Mouse (Mus musculus): ENCODE results near the gene Tmem131l.

Gene Tmem131l

DNA sequence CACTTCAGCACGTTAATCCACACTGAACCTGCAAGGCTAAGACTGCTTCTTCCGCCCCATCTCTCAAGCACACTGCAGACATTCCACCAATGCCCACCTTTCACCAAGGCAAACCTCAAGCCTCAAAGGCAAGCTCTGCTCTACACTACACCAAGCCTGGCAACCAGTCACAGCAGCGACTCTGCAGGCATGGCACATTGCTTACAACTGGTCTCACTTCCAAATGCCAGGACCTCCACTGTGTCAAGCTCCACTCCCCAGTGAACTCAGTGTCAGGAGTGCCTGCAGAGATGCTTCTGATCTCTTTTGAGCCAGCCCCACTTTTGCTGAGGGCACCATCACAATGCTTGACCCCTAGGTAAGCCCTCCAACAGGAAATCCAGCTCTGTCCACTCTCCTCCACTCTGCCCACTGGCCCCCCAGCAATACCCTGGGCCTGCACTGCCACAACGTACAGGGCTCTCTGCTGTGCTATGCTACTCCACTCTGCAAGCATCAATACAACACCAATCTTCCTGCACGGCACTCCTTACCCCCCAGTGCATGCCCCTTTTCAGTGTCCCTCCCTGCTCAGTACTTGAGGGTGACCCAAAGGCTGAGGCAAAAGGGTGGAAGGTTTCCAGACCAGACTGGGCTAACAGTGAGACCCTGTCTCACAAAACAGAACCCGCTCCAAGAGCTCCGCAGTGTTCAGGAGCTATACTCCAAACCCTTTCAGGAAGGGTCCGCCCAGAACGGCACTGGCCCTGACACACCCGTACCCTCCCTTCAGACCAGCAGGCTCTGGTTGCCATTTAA lies 6.8 kb downstream of the Tmem131l start:
- no peak for TF ChIP-seq GATA4 (IDR thresholded peaks at IDR 0.05; ENCODE audit: insufficient replicate concordance, low read length)

DNA sequence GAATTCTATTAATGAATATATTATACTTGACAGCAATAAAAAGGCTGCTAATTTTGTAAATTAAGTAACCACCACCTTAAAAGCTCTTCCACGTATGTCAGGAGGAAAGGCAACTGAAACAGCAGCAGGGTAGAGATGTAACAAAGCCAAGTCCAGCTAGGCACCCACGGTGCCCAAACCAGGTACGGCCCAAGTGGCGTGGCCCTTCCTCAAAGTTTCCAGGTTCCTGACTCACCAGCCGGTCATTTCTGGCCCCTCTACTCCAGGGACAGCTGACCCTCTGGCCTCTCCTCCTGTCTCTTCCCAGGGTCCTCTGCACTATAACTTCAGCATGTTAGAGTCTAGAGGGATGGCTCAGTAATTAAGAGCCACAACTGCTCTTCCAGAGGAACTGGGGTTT lies 7.6 kb downstream of the Tmem131l start:
- TF ChIP-seq GATA4 (IDR thresholded peaks at IDR 0.05; ENCODE audit: insufficient replicate concordance, low read length), result no peak

DNA sequence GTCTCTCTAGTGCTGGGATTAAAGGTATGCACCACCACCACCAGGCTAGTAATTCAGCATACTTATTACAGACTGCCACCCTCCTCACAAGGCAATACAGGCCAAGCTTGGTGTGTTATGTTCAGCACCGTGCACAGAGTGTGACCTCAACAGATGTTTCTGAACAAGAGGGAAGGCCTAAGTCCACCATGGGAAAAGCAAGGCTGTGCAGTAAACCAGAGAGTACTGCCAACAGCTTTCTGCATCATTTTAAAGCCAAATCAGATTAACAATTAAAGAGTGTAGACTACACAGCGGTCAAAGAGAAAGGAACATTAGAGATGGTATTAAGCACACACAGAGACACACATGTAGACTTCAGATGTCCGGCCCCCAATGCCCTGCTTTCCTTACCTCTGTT lies 8.8 kb downstream of the Tmem131l start:
- TF ChIP-seq GATA4 (IDR thresholded peaks at IDR 0.05; ENCODE audit: insufficient replicate concordance, low read length), result peak; percentile 42; the same call in 1 of the 2 replicates

DNA sequence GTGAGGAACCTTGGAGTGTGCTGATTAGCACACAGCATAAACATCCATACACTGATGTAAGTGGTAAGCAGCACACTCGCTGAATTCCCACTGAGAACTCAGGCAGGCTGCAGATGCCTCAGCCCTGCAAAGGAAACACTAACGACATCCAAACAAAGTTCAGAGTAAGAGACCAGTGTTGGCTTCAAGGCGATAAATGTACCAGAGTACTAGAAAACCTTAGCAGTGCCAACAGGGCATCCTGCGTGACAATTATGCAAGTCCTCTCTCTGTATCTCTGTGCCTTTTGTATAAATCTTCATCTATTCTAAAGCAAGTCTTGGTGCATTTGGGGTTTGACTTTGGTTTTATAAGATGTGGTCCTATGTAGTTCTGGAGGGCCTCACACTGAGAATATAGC lies 11.0 kb downstream of the Tmem131l start:
- no peak for TF ChIP-seq GATA4 (IDR thresholded peaks at IDR 0.05; ENCODE audit: insufficient replicate concordance, low read length)

DNA sequence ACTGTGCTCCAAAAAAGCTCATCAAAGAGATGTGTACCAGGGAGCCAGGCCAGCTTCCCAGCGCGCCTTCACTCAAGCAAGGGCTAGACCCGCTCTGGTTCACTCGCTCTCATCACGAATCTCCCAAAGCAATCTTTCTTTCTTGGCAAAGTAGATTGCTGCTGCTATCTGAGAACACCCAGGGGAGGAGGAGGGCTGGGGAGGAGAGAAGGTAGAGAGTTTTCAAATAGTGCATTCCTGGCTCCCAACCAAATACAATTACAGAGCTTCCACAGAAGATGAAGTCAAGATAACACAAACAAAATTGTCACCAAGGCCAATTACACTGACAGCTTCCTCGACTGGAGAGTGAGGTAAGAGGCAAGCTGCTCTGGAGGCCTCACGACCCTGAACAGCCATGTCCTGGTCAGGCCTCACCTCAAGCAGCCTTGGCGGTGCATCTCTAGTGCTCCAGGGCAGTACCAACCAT lies 12.2 kb downstream of the Tmem131l start:
- TF ChIP-seq GATA4 (IDR thresholded peaks at IDR 0.05; ENCODE audit: insufficient replicate concordance, low read length), result no peak

DNA sequence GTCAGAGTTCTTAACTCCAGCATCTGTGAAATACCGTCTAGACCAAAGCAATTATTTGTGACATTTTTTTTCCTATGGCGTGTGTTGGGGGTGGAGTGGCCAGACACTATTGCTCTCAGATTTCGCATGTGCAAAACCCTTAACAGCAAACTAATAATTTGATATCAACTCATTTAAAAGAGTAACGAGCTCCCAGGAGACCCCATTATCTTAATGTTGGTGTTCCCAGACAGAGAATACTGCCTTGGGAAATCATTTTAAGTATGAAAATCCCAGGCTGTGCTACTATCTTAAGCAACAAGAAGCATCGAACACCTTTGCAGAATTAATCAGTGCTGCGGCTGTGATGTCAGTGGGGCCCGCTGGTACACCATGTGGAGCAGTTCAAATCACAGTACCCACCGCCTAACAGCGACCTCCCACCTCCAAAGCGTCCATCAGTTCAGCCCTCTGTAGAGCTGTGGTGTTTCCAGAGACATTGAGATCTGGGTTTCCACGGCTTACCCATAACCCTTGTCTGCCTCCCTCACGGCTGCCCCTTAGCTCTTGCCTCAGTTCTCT lies 15.4 kb downstream of the Tmem131l start:
- TF ChIP-seq GATA4 (IDR thresholded peaks at IDR 0.05; ENCODE audit: insufficient replicate concordance, low read length), result no peak

DNA sequence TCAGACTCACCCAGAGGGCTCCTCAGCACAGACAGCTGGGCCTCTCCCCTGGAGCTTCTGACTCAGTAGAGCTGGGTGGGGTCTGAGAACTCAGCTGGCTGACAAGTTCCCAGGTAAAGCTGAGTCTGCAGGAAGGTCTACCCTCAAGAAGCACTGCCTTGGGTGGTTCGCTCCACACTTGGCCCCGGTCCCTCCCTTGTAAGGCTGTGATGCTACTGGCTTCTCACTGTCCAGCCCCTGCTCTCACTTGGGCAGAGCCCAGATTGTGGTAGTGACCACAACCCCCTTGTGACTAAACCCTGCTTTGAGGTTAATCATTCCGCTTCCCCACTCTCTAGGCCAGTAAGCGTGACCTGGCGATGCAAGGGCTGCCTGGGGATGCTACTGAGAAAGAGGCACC lies 17.3 kb downstream of the Tmem131l start:
- TF ChIP-seq GATA4 (IDR thresholded peaks at IDR 0.05; ENCODE audit: insufficient replicate concordance, low read length), result no peak

DNA sequence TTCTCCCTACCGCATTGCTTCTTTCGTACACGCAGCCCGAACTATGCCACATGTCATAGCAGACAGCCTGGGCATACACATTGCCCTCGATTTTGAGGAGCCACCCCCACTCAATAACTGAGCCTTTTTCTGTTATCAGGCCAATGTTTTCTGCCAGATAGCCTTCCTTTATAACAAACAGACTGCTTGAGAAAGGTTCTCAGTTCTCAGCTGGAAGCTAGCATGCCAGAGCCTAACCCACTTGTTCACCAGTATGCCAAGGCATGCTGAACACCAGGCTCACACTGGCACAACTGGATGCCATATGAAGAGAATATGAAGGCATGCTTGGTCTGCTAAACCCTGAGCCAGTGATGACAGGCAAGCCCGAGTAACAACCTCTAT lies 17.8 kb downstream of the Tmem131l start:
- no peak for TF ChIP-seq GATA4 (IDR thresholded peaks at IDR 0.05; ENCODE audit: insufficient replicate concordance, low read length)

DNA sequence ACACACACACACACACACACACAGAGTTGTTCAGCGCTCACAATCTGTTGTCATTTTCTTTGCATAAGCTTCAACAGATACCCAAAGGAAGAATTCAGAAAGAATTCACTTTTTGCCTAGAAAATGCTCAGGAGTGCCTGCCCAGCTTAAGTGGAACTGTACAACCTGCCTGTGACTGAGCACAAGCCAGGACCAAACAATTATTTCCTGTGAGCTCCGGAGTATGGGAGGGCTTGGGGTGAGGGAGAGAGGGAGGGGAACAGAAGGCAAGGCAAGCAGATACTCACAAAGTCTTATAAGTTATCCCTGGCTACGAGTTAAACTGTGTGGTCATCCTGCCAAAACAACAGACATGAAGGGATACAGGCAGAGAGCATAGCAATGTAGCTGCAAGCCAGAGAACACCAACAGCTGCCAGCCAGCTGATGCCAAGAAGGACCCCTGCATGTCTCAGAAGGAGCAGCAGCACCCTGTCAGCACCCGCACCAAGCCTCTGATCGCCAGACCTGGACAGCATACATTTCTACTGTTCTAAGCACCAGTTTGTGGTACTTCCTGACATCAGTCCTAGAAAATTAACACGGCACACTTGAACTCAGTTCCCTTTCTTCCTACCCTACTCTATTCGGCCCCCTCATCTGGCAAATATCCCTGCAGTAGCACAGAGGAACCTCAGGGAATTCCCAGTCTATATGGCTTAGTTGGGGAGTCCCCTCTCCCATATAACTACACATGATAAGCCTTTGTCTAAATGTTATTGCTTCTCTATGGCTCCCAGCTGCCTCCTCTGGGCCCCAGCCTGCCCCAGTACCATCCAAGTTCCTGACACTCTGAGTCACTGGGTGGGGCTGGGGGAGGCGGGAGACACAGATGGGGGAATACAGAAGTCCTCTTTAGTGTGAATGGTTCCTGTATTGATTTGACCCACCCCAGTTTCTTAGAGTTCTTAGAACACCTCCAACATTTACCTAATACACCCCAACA lies 18.5 kb downstream of the Tmem131l start:
- no peak for TF ChIP-seq GATA4 (IDR thresholded peaks at IDR 0.05; ENCODE audit: insufficient replicate concordance, low read length)

DNA sequence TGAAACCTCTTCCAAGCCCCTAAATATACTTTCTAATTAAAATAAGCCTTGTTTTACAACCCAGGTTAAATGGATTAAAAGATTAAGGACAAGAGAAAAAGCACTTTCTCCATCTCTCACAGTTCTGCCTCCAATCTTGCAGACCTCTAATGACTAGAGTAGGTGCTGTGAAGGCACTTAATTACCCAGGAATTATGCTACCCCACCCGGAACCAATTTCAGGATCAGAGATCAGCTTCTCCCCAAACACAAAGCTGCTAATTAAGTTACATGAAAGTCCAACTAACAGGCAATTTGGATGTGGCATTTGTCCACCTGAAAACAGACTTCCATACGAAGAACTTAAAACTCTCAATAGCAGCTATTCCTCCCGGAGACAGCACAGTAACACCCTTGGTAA lies 19.4 kb downstream of the Tmem131l start:
- no peak for TF ChIP-seq GATA4 (IDR thresholded peaks at IDR 0.05; ENCODE audit: insufficient replicate concordance, low read length)

DNA sequence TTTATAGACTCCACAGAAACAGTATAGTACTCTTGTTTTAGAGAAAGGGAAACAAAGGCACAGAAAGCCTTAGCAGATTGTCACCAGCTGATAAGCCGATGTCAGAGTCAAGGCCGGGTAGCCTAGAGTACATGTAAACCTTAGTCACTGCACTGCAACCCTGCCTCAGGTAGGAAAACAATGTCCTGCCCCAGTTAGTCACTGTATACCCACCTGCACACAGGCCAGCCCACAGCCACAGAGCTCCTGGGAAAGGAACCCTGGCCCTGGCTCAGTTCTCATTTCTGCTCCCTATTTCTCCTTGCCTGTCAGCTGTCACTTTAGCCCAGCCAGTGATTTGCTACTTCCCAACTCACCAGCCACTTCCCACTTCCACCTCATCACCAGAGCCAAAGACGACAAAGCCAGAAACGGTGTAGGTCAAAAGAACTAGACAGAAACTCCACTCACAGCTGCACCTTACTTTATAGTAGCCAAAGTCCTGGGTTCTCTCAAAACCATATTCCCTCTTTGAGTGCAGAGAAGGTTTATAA lies 24.4 kb downstream of the Tmem131l start:
- TF ChIP-seq GATA4 (IDR thresholded peaks at IDR 0.05; ENCODE audit: insufficient replicate concordance, low read length), result no peak

DNA sequence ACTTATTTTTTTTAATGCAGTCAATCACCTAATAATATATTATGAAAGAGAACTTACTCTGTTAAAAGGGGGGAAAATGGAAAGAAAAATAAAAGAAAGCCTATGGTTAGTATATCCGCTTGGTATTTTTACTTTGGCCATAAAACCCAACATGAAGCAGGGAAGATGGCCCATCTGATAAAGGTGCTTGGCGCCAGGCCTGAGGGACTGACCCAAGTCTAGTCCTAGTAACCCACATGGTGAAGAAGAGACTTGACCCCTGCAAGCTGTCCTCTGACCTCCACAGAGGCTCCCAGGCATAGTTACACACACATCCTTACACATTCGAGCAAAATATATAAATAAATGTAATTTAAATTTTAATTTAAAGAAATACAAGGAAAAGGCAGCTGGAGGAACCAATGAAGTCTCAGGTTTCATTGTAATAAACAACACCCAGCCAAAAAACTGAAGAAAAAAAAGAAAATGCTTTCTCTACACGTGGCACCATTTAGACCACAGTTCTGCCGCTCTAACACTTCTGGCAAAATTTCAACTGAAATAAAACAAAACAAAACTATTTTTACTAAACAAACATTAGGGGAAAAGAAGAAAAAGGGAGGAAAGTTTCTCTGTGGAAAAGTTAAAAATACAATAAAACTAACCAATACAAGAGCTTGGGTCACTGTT lies 28.8 kb downstream of the Tmem131l start:
- TF ChIP-seq GATA4 (IDR thresholded peaks at IDR 0.05; ENCODE audit: insufficient replicate concordance, low read length), result peak; percentile 81; the same call in 1 of the 2 replicates

DNA sequence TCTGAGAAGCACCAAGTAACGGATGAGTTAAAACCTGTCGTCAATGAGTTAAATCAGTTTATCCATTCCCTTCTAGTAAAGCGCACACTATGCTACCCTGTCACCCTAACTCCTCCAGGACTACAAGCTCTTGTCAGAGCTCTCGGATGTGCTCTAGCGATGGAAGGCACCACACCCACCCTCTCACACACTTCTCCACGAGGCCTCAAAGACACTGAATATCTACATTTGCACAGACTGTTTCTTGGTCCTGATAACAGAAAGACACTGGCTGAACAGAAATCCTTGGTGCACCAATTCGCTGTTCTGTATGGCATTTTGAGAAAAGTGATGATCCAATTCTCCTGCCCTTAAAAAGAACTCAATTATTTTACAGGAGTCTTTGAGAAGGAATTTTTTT lies 34.0 kb downstream of the Tmem131l start:
- no peak for TF ChIP-seq GATA4 (IDR thresholded peaks at IDR 0.05; ENCODE audit: insufficient replicate concordance, low read length)

DNA sequence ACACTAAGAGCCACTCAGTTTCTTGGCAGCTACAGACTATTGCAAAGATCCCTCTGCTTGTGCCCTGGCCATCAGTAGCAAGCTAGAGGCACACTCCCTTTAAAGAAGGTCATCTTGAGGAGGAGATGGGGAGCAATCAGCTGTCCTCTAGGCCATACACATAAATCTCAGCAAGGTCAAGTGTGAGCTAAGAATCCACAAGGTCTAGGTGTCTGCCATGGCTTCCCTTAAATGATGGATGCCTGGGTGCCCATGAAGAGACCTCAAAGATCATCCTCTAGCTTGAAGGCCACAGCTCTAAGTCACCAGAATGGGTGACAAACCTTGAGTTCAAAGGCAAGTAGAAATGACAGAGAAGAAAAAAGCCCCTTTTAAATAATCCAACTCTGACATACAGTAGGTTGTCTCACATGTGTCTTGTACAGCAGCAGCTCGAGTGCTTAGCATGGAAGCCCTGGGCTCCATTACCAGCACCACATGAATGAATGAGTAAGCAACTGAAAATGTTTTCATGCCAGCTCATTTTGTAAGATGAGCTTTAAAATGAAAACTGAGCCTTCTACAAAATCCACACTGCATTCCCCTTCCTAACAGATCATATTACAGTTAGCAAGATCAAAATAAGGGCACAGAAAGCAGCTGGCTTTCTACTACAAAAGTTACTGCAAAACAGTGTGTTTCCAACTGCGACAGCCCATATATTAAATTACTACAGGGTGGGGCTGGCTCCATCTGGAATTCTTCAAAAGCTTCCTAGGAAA lies 35.5 kb downstream of the Tmem131l start:
- no peak for TF ChIP-seq GATA4 (IDR thresholded peaks at IDR 0.05; ENCODE audit: insufficient replicate concordance, low read length)
